Comparison of ENCODE assay signal across 9 mouse cellular contexts in the genomic region with DNA sequence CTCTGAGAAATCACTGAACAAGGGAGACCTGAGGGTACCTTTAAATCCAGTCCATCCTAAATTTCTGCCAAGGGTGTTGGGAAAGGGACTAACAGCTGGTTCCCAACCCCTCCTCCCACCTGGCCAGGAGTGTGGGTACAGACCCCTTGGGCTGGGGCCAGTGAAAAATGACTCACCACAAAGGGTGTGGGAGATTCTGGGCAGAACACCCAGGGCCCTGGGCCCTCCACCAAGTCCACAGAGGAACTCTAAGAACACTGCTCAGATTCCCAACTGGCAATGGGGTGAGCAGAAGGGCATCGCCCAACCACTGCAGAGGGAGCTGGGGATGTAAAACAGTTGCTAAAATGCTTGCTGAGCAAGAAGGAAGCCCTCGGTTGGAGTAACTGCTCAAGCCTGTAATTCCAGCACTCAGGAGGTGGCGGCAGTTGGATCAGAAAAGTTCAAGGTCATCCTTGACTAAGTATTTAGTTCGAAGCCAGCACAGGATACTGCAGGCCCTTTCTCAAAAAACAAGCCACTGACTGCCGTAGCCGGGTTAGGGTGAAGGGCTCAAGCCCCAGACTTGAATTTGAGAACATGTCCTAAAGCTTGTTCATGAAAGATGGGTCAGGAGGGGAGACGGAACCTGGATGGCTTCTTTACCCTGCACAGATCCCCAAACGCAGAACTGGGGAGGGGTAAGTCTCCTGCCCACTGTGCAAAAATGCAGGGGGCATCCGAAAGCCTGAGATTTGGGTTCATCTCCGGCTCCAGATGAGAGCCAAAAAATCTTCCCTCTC. TPM values are rescaled to one million over a fixed set of nuclear protein-coding genes. Genes with fewer than 3 reads are reported as not detected.
A peak's percentile ranks its signal among the peaks of the same experiment; 100 is the strongest.
DNase-seq lines count a peak whose midpoint lies in the region; ATAC-seq lines count a peak whose summit lies in the region.
"Had no signal": no experiment of that assay in that cellular context is flagged by ENCODE, and none has a peak within 500 bp of the region (broad histone marks: within the 10 kb centered on the region; RNA-seq: fewer than 3 reads in every experiment).

No protein-coding gene starts in this region.

- H3K4me3 ChIP-seq in heart, embryonic 10.5 days = peak overlapping the region; percentile 94
- peak overlapping the region; percentile 98 for H3K4me3 ChIP-seq in liver, embryonic 11.5 days (ENCODE audit: low read depth, low read length)
- H3K4me3 ChIP-seq in stomach, embryonic 15.5 days (replicated peaks) = peak overlapping the region; percentile 90

- peak overlapping the region; percentile 96 for H3K27ac ChIP-seq in heart, embryonic 10.5 days
- peak overlapping the region; percentile 92 for H3K27ac ChIP-seq in liver, embryonic 11.5 days (ENCODE audit: low read depth, low read length)
- peak overlapping the region; percentile 96 for H3K27ac ChIP-seq in stomach, embryonic 15.5 days

- no peak for DNase-seq in frontal cortex, adult 2 months (ENCODE audit: extremely low spot score in 1 of 2, low spot score in 1 of 2)
- DNase-seq in 416B (ENCODE audit: low read depth) = peak; percentile 46
- peak; percentile 58 to 64 for DNase-seq in cerebellum, postnatal 10 days
- no peak for DNase-seq in heart, embryonic 10.5 days (ENCODE audit: low spot score)
- no peak for DNase-seq in liver, embryonic 11.5 days (ENCODE audit: low spot score)
- no peak for DNase-seq in ovary, postnatal 14 days (ENCODE audit: low spot score)

- H3K9ac ChIP-seq in liver, embryonic 11.5 days (ENCODE audit: low read depth, low read length) = peak overlapping the region; percentile 99
- H3K9ac ChIP-seq in stomach, embryonic 15.5 days = peak overlapping the region; percentile 49

- peak overlapping the region; percentile 95 for H3K4me2 ChIP-seq in liver, embryonic 11.5 days
- H3K4me2 ChIP-seq in stomach, embryonic 15.5 days = peak overlapping the region; percentile 92

- H3K9me3 ChIP-seq in heart, embryonic 10.5 days = no peaks in the 10 kb centered on the region
- H3K9me3 ChIP-seq in liver, embryonic 11.5 days (ENCODE audit: control insufficient read depth, low read length) = no peaks in the 10 kb centered on the region
- no peaks in the 10 kb centered on the region for H3K9me3 ChIP-seq in stomach, embryonic 15.5 days

- peak; percentile 17; the same call in 1 of the 2 replicates for ATAC-seq in frontal cortex, adult (ENCODE audit: low TSS enrichment)
- no peak for ATAC-seq in liver, embryonic 11.5 days (replicated peaks; ENCODE audit: low FRiP score)
- ATAC-seq in stomach, embryonic 15.5 days (ENCODE audit: insufficient read depth, low FRiP score, low read depth) = no peak

- H3K4me1 ChIP-seq in heart, embryonic 10.5 days = peaks cover 78% of the 10 kb centered on the region
- peaks cover 53% of the 10 kb centered on the region for H3K4me1 ChIP-seq in liver, embryonic 11.5 days (replicated peaks; ENCODE audit: control insufficient read depth, insufficient read depth, low read length)
- peaks cover 53% of the 10 kb centered on the region for H3K4me1 ChIP-seq in stomach, embryonic 15.5 days

- H3K36me3 ChIP-seq in heart, embryonic 10.5 days = no peaks in the 10 kb centered on the region
- no peaks in the 10 kb centered on the region for H3K36me3 ChIP-seq in liver, embryonic 11.5 days (ENCODE audit: control insufficient read depth, insufficient read depth, low read length)
- H3K36me3 ChIP-seq in stomach, embryonic 15.5 days = no peaks in the 10 kb centered on the region

- 22% methylated on average over 10 of the region's 10 CpGs for WGBS in heart, embryonic 10.5 days
- WGBS in liver, embryonic 11.5 days = 27% methylated on average over 10 of the region's 10 CpGs
- 15% methylated on average over 10 of the region's 10 CpGs for WGBS in stomach, embryonic 15.5 days

- no peaks in the 10 kb centered on the region for H3K27me3 ChIP-seq in heart, embryonic 10.5 days (ENCODE audit: insufficient read depth, poor library complexity, severe bottlenecking)
- H3K27me3 ChIP-seq in liver, embryonic 11.5 days (replicated peaks; ENCODE audit: control insufficient read depth, insufficient read depth, low read length) = no peaks in the 10 kb centered on the region
- H3K27me3 ChIP-seq in stomach, embryonic 15.5 days (replicated peaks) = no peaks in the 10 kb centered on the region

RNA-seq across cellular contexts. Expression of gene Ppp1r9b, which starts 1.9 kb away (rescaled TPM):
- 296 and 312 TPM in 2 replicates for polyA plus RNA-seq in frontal cortex, adult 2 months (2012; rRNA removed)
- polyA plus RNA-seq in heart, embryonic 10.5 days (2016; fragmentation: Nextera tagmentation; extraction: Ambion mirVana) = 8.5 and 12.5 TPM in 2 replicates
- 21.9 and 27.9 TPM in 2 replicates for polyA plus RNA-seq in liver, embryonic 11.5 days (2014; fragmentation: Nextera tagmentation; extraction: Ambion mirVana)
- 10.3 TPM in 2 replicates for polyA plus RNA-seq in stomach, embryonic 15.5 days (2015; fragmentation: Nextera tagmentation; extraction: Ambion mirVana)

RNA-seq across cellular contexts. Expression of gene Sgca, which starts 12.8 kb away (rescaled TPM):
- polyA plus RNA-seq in frontal cortex, adult 2 months (2012; rRNA removed) = 1.1 and 1.4 TPM in 2 replicates
- polyA plus RNA-seq in heart, embryonic 10.5 days (2016; fragmentation: Nextera tagmentation; extraction: Ambion mirVana) = 12.5 and 25.8 TPM in 2 replicates
- polyA plus RNA-seq in liver, embryonic 11.5 days (2014; fragmentation: Nextera tagmentation; extraction: Ambion mirVana) = 0.22 and 0.30 TPM in 2 replicates
- polyA plus RNA-seq in stomach, embryonic 15.5 days (2015; fragmentation: Nextera tagmentation; extraction: Ambion mirVana) = 0.17 and 0.27 TPM in 2 replicates

RNA-seq across cellular contexts. Expression of gene Samd14, which starts 20.7 kb away (rescaled TPM):
- polyA plus RNA-seq in frontal cortex, adult 2 months (2012; rRNA removed) = 27.5 and 28.1 TPM in 2 replicates
- polyA plus RNA-seq in heart, embryonic 10.5 days (2016; fragmentation: Nextera tagmentation; extraction: Ambion mirVana) = 15.1 and 18.8 TPM in 2 replicates
- 55.8 and 57.8 TPM in 2 replicates for polyA plus RNA-seq in liver, embryonic 11.5 days (2014; fragmentation: Nextera tagmentation; extraction: Ambion mirVana)
- 19.8 and 21.1 TPM in 2 replicates for polyA plus RNA-seq in stomach, embryonic 15.5 days (2015; fragmentation: Nextera tagmentation; extraction: Ambion mirVana)

RNA-seq across cellular contexts. Expression of gene Hils1, which starts 21.6 kb away (rescaled TPM):
- not detected in 2 replicates for polyA plus RNA-seq in frontal cortex, adult 2 months (2012; rRNA removed)
- polyA plus RNA-seq in heart, embryonic 10.5 days (2016; fragmentation: Nextera tagmentation; extraction: Ambion mirVana) = 0.22 TPM in 1 of 2 replicates, not detected in the other
- polyA plus RNA-seq in liver, embryonic 11.5 days (2014; fragmentation: Nextera tagmentation; extraction: Ambion mirVana) = not detected in 2 replicates
- polyA plus RNA-seq in stomach, embryonic 15.5 days (2015; fragmentation: Nextera tagmentation; extraction: Ambion mirVana) = not detected in 2 replicates
- polyA plus RNA-seq: large intestine, adult 2 months had no signal

RNA-seq across cellular contexts. Expression of gene Pdk2, which starts 52.2 kb away (rescaled TPM):
- 88.7 and 97.3 TPM in 2 replicates for polyA plus RNA-seq in frontal cortex, adult 2 months (2012; rRNA removed)
- polyA plus RNA-seq in heart, embryonic 10.5 days (2016; fragmentation: Nextera tagmentation; extraction: Ambion mirVana) = 27.4 and 41.1 TPM in 2 replicates
- 14.9 and 15.2 TPM in 2 replicates for polyA plus RNA-seq in liver, embryonic 11.5 days (2014; fragmentation: Nextera tagmentation; extraction: Ambion mirVana)
- polyA plus RNA-seq in stomach, embryonic 15.5 days (2015; fragmentation: Nextera tagmentation; extraction: Ambion mirVana) = 30.2 and 35.1 TPM in 2 replicates

Comparison
In these comparisons a context has a peak if more than half of its experiments do, and no peak if none do; other contexts are left out.
1. DNase-seq: peak in 416B (single experiment) and cerebellum, postnatal 10 days (2 of 2); none in frontal cortex, adult 2 months (0 of 2), heart, embryonic 10.5 days (single experiment), liver, embryonic 11.5 days (single experiment) and ovary, postnatal 14 days (single experiment).
2. RNA of gene Ppp1r9b, which starts 1.9 kb away (polyA plus RNA-seq): 296 to 312 TPM in frontal cortex, adult 2 months; 21.9 to 27.9 TPM in liver, embryonic 11.5 days, 8.5 to 12.5 TPM in heart, embryonic 10.5 days and 10.3 TPM in stomach, embryonic 15.5 days; every median in the first group is over 10 times any median in the second.
3. Peak in every context shown above with its lines, with median percentiles within 50 percentile points of each other: H3K27ac ChIP-seq and H3K4me3 ChIP-seq.